Mouse (Mus musculus): ENCODE data around the gene Lats1. TPM values are rescaled to one million over a fixed set of nuclear protein-coding genes. Genes with fewer than 3 reads are reported as not detected.
A peak's percentile ranks its signal among the peaks of the same experiment; 100 is the strongest.
"Not testable (repeated sequence)": the region's sequence is repeated elsewhere in the genome, so short reads cannot be mapped to it uniquely, and the experiment has no call there.

The Lats1 gene
- polyA plus RNA-seq, 1 experiment from 2014 or later = 8.4 TPM

GRCm38 (mm10) chr10:7727011-7727410 is 46.0 kb downstream of the Lats1 start:
- WGBS = 16% methylated on average over 3 of the region's 3 CpGs
- ATAC-seq (ENCODE audit: insufficient number of reproducible peaks, insufficient read depth, low FRiP score, low TSS enrichment, low read depth) = no peak

GRCm38 (mm10) chr10:7731582-7731981 is 50.6 kb downstream of the Lats1 start:
- H3K9ac ChIP-seq (replicated peaks) = no peak overlapping the region
- peaks cover 9% of the 10 kb centered on the region for H3K4me1 ChIP-seq (replicated peaks)
- no peak for ATAC-seq (ENCODE audit: insufficient number of reproducible peaks, insufficient read depth, low FRiP score, low TSS enrichment, low read depth)
- no peaks in the 10 kb centered on the region for H3K36me3 ChIP-seq
- no peak overlapping the region for H3K27ac ChIP-seq
- no peaks in the 10 kb centered on the region for H3K27me3 ChIP-seq
- no peaks in the 10 kb centered on the region for H3K9me3 ChIP-seq
- H3K4me3 ChIP-seq (replicated peaks) = no peak overlapping the region
- H3K4me2 ChIP-seq = no peak overlapping the region

More at GRCm38 (mm10) chr10:7727011-7727410, 46.0 kb downstream of the Lats1 start:
- Histone ChIP-seq H3K36me3 (no peaks in the 10 kb centered on the region), H3K4me2 (peak overlapping the region; percentile 82), H3K9me3 (no peaks in the 10 kb centered on the region), H3K4me1 (replicated peaks) (peaks cover 9% of the 10 kb centered on the region), H3K4me3 (replicated peaks) (peak overlapping the region; percentile 83), H3K9ac (replicated peaks) (peak overlapping the region; percentile 73), H3K27me3 (no peaks in the 10 kb centered on the region), H3K27ac (no peak overlapping the region)

- no peak overlapping the region for H3K4me3 ChIP-seq (replicated peaks)
- H3K27me3 ChIP-seq = no peaks in the 10 kb centered on the region
- H3K9ac ChIP-seq (replicated peaks) = no peak overlapping the region
- H3K27ac ChIP-seq = no peak overlapping the region
- ATAC-seq (ENCODE audit: insufficient number of reproducible peaks, insufficient read depth, low FRiP score, low TSS enrichment, low read depth) = no peak
- H3K36me3 ChIP-seq = peaks cover 11% of the 10 kb centered on the region
- no peak overlapping the region for H3K4me2 ChIP-seq
- H3K9me3 ChIP-seq = no peaks in the 10 kb centered on the region
- H3K4me1 ChIP-seq (replicated peaks) = 0 out of 2 replicates have a peak, but pooled peaks cover 6% of the 10 kb centered on the region
Observed at GRCm38 (mm10) chr10:7737122-7737521, 56.1 kb downstream of the Lats1 start.

- Histone ChIP-seq H3K4me1 (replicated peaks) (0 out of 2 replicates have a peak, but pooled peaks cover 6% of the 10 kb centered on the region), H3K4me2 (no peak overlapping the region), H3K4me3 (replicated peaks) (no peak overlapping the region), H3K27me3 (no peaks in the 10 kb centered on the region), H3K36me3 (peaks cover 16% of the 10 kb centered on the region), H3K9me3 (no peaks in the 10 kb centered on the region), H3K27ac (no peak overlapping the region), H3K9ac (replicated peaks) (no peak overlapping the region)
- WGBS = 72% methylated on average over 3 of the region's 3 CpGs
- ATAC-seq (ENCODE audit: insufficient number of reproducible peaks, insufficient read depth, low FRiP score, low TSS enrichment, low read depth) = no peak
Observed at GRCm38 (mm10) chr10:7737914-7738313, 56.9 kb downstream of the Lats1 start.

GRCm38 (mm10) chr10:7745528-7745927 is 64.5 kb downstream of the Lats1 start:
- H3K9me3 ChIP-seq; H3K27ac ChIP-seq; H3K9ac ChIP-seq (replicated peaks); H3K4me2 ChIP-seq; ATAC-seq (ENCODE audit: insufficient number of reproducible peaks, insufficient read depth, low FRiP score, low TSS enrichment, low read depth); H3K4me1 ChIP-seq (replicated peaks); H3K27me3 ChIP-seq; H3K4me3 ChIP-seq (replicated peaks): not testable (repeated sequence)
- peaks cover 78% of the 10 kb centered on the region for H3K36me3 ChIP-seq
- WGBS = 95% methylated on average over 6 of the region's 6 CpGs

GRCm38 (mm10) chr10:7748752-7749151 is 67.7 kb downstream of the Lats1 start:
- no peak overlapping the region for H3K4me3 ChIP-seq (replicated peaks)
- no peaks in the 10 kb centered on the region for H3K27me3 ChIP-seq
- 88% methylated on average over 6 of the region's 6 CpGs for WGBS
- no peak overlapping the region for H3K4me2 ChIP-seq
- H3K9me3 ChIP-seq = no peaks in the 10 kb centered on the region
- H3K9ac ChIP-seq (replicated peaks) = no peak overlapping the region
- no peak for ATAC-seq (ENCODE audit: insufficient number of reproducible peaks, insufficient read depth, low FRiP score, low TSS enrichment, low read depth)
- no peak overlapping the region for H3K27ac ChIP-seq
- no peaks in the 10 kb centered on the region for H3K4me1 ChIP-seq (replicated peaks)
- H3K36me3 ChIP-seq = peaks cover 78% of the 10 kb centered on the region

- Histone ChIP-seq H3K9me3 (no peaks in the 10 kb centered on the region), H3K4me2 (no peak overlapping the region), H3K27ac (no peak overlapping the region), H3K9ac (replicated peaks) (no peak overlapping the region), H3K4me3 (replicated peaks) (no peak overlapping the region), H3K27me3 (no peaks in the 10 kb centered on the region), H3K4me1 (replicated peaks) (no peaks in the 10 kb centered on the region), H3K36me3 (peaks cover 80% of the 10 kb centered on the region)
- no peak for ATAC-seq (ENCODE audit: insufficient number of reproducible peaks, insufficient read depth, low FRiP score, low TSS enrichment, low read depth)
- 94% methylated on average over 2 of the region's 2 CpGs for WGBS
Observed at GRCm38 (mm10) chr10:7757544-7757943, 76.5 kb downstream of the Lats1 start.

Other genes starting within 250 kb of the Lats1 start
- 0.65 and 1.4 TPM in 2 replicates for gene Ulbp1, start 207.6 kb upstream of the Lats1 start, polyA plus RNA-seq (2016; fragmentation: Nextera tagmentation; extraction: Ambion mirVana)
- gene Lrp11, start 91.4 kb upstream of the Lats1 start, polyA plus RNA-seq (2016; fragmentation: Nextera tagmentation; extraction: Ambion mirVana) = 1.1 and 1.3 TPM in 2 replicates
- 68.9 and 71.8 TPM in 2 replicates for gene Nup43, start 13.7 kb upstream of the Lats1 start, polyA plus RNA-seq (2016; fragmentation: Nextera tagmentation; extraction: Ambion mirVana)
- 116 and 120 TPM in 2 replicates for gene Pcmt1, start 78 bp upstream of the Lats1 start, polyA plus RNA-seq (2016; fragmentation: Nextera tagmentation; extraction: Ambion mirVana)
- 69.5 and 74.9 TPM in 2 replicates for gene Katna1, start 44.8 kb downstream of the Lats1 start, polyA plus RNA-seq (2016; fragmentation: Nextera tagmentation; extraction: Ambion mirVana)
- 60.8 and 68.1 TPM in 2 replicates for gene Ginm1, start 111.6 kb downstream of the Lats1 start, polyA plus RNA-seq (2016; fragmentation: Nextera tagmentation; extraction: Ambion mirVana)
- gene Ppil4, start 111.7 kb downstream of the Lats1 start, polyA plus RNA-seq (2016; fragmentation: Nextera tagmentation; extraction: Ambion mirVana) = 46.9 and 49.2 TPM in 2 replicates
- 0.29 TPM in 2 replicates for gene Zc3h12d, start 151.3 kb downstream of the Lats1 start, polyA plus RNA-seq (2016; fragmentation: Nextera tagmentation; extraction: Ambion mirVana)

All from limb, embryonic 12.5 days (tissue).